Mouse (Mus musculus): Measurements from ENCODE around the gene Elovl3.

DNA sequence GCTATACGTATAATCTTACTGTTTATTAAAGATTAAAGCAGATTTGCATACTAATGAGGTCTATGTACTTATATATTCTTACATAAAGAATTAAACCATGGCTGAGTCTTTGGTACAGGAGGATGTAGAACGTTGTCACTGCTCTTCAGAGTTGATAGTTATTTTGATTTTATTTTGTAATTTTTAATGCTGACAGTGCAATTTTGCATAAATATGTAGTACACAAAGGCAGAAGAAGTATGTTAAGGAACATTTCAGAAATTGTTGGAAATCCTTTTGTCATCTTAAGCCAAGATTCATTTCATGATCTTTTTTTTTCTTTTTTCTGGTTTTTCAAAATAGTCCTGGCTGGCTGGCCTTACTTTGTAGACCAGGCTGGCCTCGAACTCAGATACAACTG is 37.7 kb downstream of the Elovl3 start:
- TF ChIP-seq CTCF (IDR thresholded peaks at IDR 0.05; ENCODE audit: low read depth, low read length) = no peak
- no peak for TF ChIP-seq POLR2A (IDR thresholded peaks at IDR 0.05; ENCODE audit: extremely low read depth, insufficient read depth, low read length)

Measured in liver, adult 2 months (tissue).